Mouse (Mus musculus) ES-E14 (cell line): Measurements from ENCODE around the gene Grap2. TPM values are rescaled to one million over a fixed set of nuclear protein-coding genes. Genes with fewer than 3 reads are reported as not detected.

ENCODE experiments used
- DNase-seq: peaks from one replicate; pipeline ENCODE4 v3.0.0-alpha.2; 2013; ENCODE audit warnings: low read depth, low spot score
- H3K27ac ChIP-seq: 2 replicates; pipeline ENCODE4 v1.5.1; 2012; ENCODE audit warnings: low read depth, mild to moderate bottlenecking, low read length, moderate library complexity, mixed read lengths; ENCODE audit not compliant: poor library complexity, insufficient read depth, severe bottlenecking
- H3K36me3 ChIP-seq: 2 replicates; pipeline ENCODE4 v1.6.1; 2012; ENCODE audit warnings: mild to moderate bottlenecking, low read length, moderate library complexity, mixed read lengths; ENCODE audit not compliant: control insufficient read depth, poor library complexity, insufficient read depth, severe bottlenecking
- H3K4me1 ChIP-seq, 2 experiments: fragments of 150-350 bp in 1 of 2; sonication (generic) in 1 of 2; 2 replicates each; pipeline ENCODE4 v1.6.1; 2012; ENCODE audit warnings: low read length in 2 of 2, mild to moderate bottlenecking in 1 of 2, mixed read lengths in 1 of 2; ENCODE audit not compliant: control insufficient read depth in 2 of 2, insufficient read depth in 2 of 2, poor library complexity in 1 of 2
- H3K4me3 ChIP-seq, 2 experiments: fragments of 150-350 bp in 1 of 2; sonication (generic) in 1 of 2; 2 replicates each; pipeline ENCODE4 v1.5.1; 2012; ENCODE audit warnings: low read length in 2 of 2, low read depth in 1 of 2, mild to moderate bottlenecking in 1 of 2, mixed read lengths in 1 of 2; ENCODE audit not compliant: insufficient read depth in 1 of 2, poor library complexity in 1 of 2, severe bottlenecking in 1 of 2
- H3K9ac ChIP-seq: 2 replicates; pipeline ENCODE4 v1.6.1; 2012; ENCODE audit warnings: low read depth, mild to moderate bottlenecking, low read length, mixed read lengths; ENCODE audit not compliant: poor library complexity, insufficient read depth, severe bottlenecking
- H3K9me3 ChIP-seq: fragments of 150-350 bp; sonication (generic); 2 replicates; pipeline ENCODE4 v1.6.1; 2012; ENCODE audit warnings: low read depth, mild to moderate bottlenecking, low read length; ENCODE audit not compliant: control insufficient read depth, insufficient read depth
- CHD2 ChIP-seq: IDR thresholded peaks from 2 replicates; pipeline ENCODE4 v1.6.1; 2014; ENCODE audit warnings: mild to moderate bottlenecking, low read depth, low read length, inconsistent platforms
- HCFC1 ChIP-seq: IDR thresholded peaks from 2 replicates; pipeline ENCODE4 v1.6.1; 2012; ENCODE audit warnings: low read length, inconsistent platforms, borderline replicate concordance; ENCODE audit not compliant: insufficient read depth
- MAFK ChIP-seq: IDR thresholded peaks from 2 replicates; pipeline ENCODE4 v1.6.1; 2014; ENCODE audit warnings: mild to moderate bottlenecking, low read depth, low read length, inconsistent platforms; ENCODE audit not compliant: insufficient read depth
- ZC3H11A ChIP-seq: IDR thresholded peaks from 2 replicates; pipeline ENCODE4 v1.6.1; 2012; ENCODE audit warnings: low read depth, mild to moderate bottlenecking, inconsistent platforms, low read length, borderline replicate concordance
- ZNF384 ChIP-seq: IDR thresholded peaks from 2 replicates; pipeline ENCODE4 v1.6.1; 2012; ENCODE audit warnings: low read depth, low read length, inconsistent platforms
- in situ Hi-C, 2 experiments: fragments of 600-800 bp; cut with MboI; formaldehyde crosslinking; loops; one replicate each; pipeline ENCODE4 v1.15.1; 2025; ENCODE audit warnings: low sequenced_read_pairs in 2 of 2, inconsistent platforms in 1 of 2; ENCODE audit not compliant: unreplicated experiment in 2 of 2
- total RNA-seq: library from RNA; depleted of rRNA; stranded (reverse); fragments of 300-350 nt; gene quantifications from 2 replicates; pipeline ENCODE4 v1.2.3, GENCODE M21; 2012

Grap2 gene
- total RNA-seq, 1 experiment, result 0.45 TPM

DNA sequence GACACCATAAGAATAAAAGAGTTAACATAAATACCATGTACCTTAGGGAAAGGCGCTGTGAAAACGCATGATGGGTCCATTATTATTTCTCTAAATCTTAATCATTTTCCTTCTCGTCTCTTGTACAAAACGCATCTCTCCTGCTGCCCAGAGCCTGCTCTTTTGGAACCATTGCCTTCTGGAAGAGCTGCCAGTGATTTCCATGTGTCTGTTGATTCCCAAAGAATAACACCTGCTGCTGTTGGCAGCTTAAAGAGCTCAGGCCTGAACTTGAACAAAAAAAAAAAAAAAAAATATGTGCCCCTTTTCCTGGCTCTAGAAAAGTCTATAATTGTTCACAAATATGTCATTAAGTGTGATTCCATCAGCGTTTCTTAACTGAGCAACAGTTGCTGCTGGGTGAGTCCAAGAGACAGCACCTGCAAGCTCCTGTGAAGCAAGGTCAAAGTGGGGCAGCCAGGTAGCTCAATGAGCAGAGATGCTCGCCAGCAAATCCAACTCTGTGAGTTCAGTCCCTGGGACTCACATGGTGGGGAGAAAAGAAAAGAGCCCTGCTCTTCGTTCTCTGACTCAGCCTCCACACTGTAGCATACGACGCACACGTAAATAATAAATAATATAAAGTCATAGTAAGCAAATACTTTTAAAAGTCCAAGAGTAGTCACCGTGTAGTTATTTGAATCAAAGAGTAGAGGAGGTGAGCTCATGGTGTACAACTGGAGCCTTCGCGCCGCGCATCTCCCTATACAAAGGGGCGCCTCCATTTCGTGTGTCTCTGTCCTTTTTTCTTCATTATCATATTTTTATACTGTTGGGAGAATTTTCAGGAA, 2.0 kb downstream of the Grap2 start:
- in situ Hi-C loops, result no loop called here
- no peak overlapping the region for H3K9ac ChIP-seq
- DNase-seq, result no peak
- H3K27ac ChIP-seq, result no peak overlapping the region
- no peaks in the 10 kb centered on the region for H3K36me3 ChIP-seq
- H3K9me3 ChIP-seq, result no peaks in the 10 kb centered on the region
- TF ChIP-seq ZNF384, result no peak
- TF ChIP-seq ZC3H11A, result no peak
- peaks cover 7 to 10% of the 10 kb centered on the region in 2 experiments; a peak in 1 of 4 replicates for H3K4me1 ChIP-seq
- no peak overlapping the region for H3K4me3 ChIP-seq

DNA sequence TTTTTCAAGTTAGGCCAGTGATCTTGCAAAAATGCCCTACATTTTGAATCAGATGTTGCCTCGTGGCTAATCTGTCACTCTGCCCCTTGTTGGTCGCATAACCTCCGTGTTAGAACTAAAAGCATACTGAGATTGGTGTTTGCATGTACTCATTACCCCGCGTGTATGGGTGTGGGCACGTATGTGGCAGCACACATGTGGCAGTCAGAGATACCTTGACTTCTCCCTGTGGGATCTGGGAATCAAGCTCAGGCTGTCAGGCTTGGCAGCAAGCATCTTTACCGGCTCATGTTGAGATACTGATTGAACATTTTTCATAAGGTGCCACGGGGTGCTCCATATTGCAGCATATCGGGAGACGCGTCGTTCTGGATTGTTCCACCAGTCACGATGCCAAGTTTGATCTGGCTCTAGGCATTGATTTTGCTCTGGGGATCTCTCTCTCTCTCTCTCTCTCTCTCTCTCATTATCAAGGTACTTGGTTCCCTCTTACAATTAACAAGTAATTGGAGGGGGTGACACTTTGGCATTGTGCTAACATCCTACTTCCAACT, 3.5 kb downstream of the Grap2 start:
- Histone ChIP-seq H3K9me3 (no peaks in the 10 kb centered on the region), H3K36me3 (no peaks in the 10 kb centered on the region), H3K4me1 (peaks cover 7 to 10% of the 10 kb centered on the region in 2 experiments; a peak in 1 of 4 replicates), H3K4me3 (no peak overlapping the region), H3K27ac (no peak overlapping the region), H3K9ac (no peak overlapping the region)
- in situ Hi-C loops, result no loop called here
- no peak for DNase-seq
- TF ChIP-seq ZNF384, result no peak
- TF ChIP-seq HCFC1, result no peak
- TF ChIP-seq CHD2, result no peak
- TF ChIP-seq MAFK, result no peak
- TF ChIP-seq ZC3H11A, result no peak

DNA sequence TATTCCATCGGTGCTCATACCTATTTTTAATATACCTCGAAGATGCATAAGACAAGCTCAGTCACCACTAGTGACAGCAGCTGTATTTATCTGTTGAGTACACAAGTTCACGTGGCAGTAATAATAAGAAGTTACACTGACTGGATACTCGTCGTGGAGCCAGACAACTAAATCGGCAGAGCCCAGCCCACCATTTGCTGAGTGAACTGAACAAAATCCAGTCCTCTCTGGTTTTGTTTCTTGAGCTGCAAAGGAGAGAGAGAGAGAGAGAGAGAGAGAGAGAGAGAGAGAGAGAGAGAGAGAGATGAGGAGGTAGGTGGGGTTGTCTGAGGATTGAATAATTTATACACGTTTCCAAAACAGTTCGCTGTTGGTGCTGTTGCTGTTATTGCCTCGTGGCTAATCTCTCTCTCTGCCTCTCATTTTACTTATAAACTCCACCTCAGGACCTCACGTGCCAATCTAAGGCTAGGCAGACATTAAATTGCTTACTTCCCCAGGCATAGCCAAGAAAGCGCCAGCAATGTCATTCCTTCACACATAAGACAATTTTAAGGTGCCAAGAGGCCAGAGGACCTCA, 4.1 kb downstream of the Grap2 start:
- peaks cover 5 to 10% of the 10 kb centered on the region in 2 experiments; a peak in 1 of 4 replicates for H3K4me1 ChIP-seq
- in situ Hi-C loops, result no loop called here
- no peak for DNase-seq
- H3K36me3 ChIP-seq, result no peaks in the 10 kb centered on the region
- no peak for TF ChIP-seq HCFC1
- no peak for TF ChIP-seq ZNF384
- no peak for TF ChIP-seq CHD2
- no peak for TF ChIP-seq ZC3H11A
- TF ChIP-seq MAFK, result no peak
- H3K27ac ChIP-seq, result no peak overlapping the region
- no peak overlapping the region for H3K9ac ChIP-seq
- no peaks in the 10 kb centered on the region for H3K9me3 ChIP-seq
- no peak overlapping the region for H3K4me3 ChIP-seq

DNA sequence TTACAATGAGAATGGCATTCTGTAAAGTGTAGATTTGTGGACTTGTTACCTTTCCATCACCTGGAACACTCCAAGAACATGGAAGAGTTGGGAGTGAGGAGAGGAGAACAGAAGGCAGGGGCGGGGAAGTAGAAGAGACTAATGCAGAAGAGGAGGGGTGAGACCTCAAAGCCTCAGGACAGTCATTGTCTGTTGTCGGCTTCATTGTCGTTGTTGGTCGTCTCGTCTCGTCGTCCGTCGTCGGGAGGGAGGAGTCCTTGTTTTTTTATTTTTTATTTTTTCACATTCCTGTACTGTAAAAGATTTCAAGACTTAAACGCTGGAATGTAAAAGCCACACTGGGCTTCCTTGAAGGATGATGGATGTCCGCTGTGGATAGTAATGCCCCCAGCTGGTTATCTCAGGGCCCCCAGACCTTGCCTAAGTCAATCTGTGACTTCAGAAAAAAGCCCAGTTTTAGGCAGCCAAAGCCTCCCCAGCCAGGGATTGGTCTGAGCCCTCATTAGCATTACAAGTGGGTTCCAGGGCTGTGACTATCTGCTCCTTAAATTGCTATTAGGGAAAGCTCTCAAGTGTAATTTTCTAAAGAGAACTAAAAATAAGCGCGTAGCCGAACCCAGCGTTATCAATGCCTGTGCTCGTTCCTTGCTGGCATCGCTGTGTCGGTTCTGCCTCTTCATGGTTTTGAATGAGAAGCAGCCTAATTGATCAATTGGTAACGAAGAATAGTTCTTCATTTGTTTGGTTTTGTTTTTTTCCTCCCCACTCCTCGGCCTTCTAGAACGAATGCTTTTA, 5.0 kb downstream of the Grap2 start:
- in situ Hi-C loops, result no loop called here
- DNase-seq, result no peak
- H3K4me1 ChIP-seq, result peaks cover 3 to 4% of the 10 kb centered on the region in 2 experiments; a peak in 1 of 4 replicates
- H3K36me3 ChIP-seq, result no peaks in the 10 kb centered on the region
- no peaks in the 10 kb centered on the region for H3K9me3 ChIP-seq
- H3K9ac ChIP-seq, result no peak overlapping the region
- 0 out of 4 replicates have a peak overlapping the region, but pooled peaks of 1 of the 2 experiments have one; percentile 13 for H3K4me3 ChIP-seq
- no peak overlapping the region for H3K27ac ChIP-seq
- 0 out of 2 replicates have a peak, but pooled peaks have one; percentile 21 for TF ChIP-seq ZNF384
- TF ChIP-seq ZC3H11A, result no peak
- no peak for TF ChIP-seq MAFK
